Mouse (Mus musculus): ENCODE results near the gene Glp2r.

DNA sequence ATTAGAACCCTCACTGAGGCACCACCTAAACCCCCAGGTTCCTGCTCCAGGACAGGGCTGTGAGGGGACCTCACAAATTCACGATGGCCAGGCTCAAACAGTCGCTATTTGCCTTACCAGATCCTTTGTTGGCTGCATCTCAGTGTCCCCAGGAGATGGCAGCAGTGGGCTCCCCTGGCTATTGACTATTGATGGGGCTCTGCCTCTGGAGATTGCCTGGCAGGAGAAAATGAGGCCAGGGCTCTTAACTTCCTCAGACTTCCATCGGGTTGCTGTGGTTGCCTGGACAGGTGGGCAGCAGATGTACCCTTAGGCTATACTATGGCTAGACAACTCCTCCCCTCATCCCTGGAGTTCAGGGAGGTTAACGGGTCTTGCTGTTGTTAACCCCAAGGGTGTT lies 49.3 kb upstream of the Glp2r start:
- TF ChIP-seq HCFC1 (IDR thresholded peaks at IDR 0.05; ENCODE audit: borderline replicate concordance, insufficient read depth, low read length) (no peak), MAFK (IDR thresholded peaks at IDR 0.05; ENCODE audit: insufficient read depth, low read depth, low read length) (no peak), ZNF384 (IDR thresholded peaks at IDR 0.05; ENCODE audit: low read depth, low read length) (no peak), ZC3H11A (IDR thresholded peaks at IDR 0.05; ENCODE audit: borderline replicate concordance, low read depth, low read length) (no peak), CHD2 (IDR thresholded peaks at IDR 0.05; ENCODE audit: low read depth, low read length) (no peak)

Measured in ES-E14 (cell line).